In the genomic region with DNA sequence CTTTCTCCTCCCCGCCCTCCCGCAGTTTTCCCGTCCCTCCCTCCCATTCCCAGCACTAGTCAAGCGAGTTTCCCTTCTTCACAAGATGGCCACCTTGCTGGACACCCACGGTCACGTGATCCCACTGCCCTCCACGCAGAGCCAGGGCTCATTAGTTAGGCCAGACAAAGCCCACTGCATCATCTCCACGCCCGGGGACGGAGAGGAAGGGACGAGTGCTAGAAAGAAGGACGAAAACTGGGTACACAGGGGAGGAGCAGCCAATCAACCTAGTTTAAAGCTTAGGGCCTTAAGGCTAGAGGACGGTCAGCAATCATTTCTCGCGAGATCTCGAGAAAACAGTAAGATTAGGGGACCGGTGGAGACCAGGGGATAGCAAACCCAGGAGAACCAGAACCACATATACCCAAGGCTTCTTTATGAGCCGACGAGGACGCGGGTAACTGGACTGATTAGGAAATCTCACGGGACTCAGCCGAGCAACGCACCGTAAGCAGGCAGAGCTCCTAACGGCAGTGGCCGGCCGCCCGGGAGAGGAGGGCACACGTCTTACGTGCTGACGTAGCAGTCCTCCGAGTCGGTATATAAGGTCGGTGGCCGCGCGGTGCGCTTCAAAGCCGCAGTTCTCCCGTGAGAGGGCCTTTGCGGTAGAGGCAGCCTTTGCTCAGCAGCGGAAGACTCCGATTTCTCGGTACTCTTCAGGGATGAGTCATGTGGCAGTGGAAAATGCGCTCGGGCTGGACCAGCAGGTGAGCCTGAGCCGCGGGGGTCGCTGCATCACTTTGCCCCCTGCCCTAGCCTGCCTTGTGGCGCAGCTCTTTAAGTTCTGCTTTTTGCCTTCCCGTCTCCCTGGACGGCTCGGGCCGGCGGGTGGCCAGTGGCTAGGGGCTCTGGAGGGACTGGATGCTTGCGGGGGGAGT, we compare ENCODE assay signal across 8 mouse cellular contexts. TPM values are rescaled to one million over a fixed set of nuclear protein-coding genes. Genes with fewer than 3 reads are reported as not detected.
DNase-seq lines count a peak whose midpoint lies in the region; ATAC-seq lines count a peak whose summit lies in the region.

A gene (plus strand): TSS at position 562 of the 920 bp plus-strand sequence.

- peak; percentile 87 for DNase-seq in MEL-GATA-1-ER (ENCODE audit: extremely low read depth, low read depth)
- DNase-seq in cerebellum, adult 9-10 months: peak; percentile 96
- peak; percentile 76 to 96 for DNase-seq in frontal cortex, adult 2 months (ENCODE audit: extremely low spot score in 1 of 2, low spot score in 1 of 2)
- peak; percentile 92 for DNase-seq in hindbrain, embryonic 11.5 days (ENCODE audit: low spot score)
- peak; percentile 83 to 97 for DNase-seq in layer of hippocampus, postnatal 10 days (ENCODE audit: low spot score in 2 of 2)
- DNase-seq in lung, postnatal 10 days: peak; percentile 92
- peak; percentile 93 for DNase-seq in ovary, postnatal 36 days (ENCODE audit: low spot score)
- DNase-seq in thymus, postnatal 25 days: peak; percentile 88

- no peaks in the 10 kb centered on the region for H3K36me3 ChIP-seq in hindbrain, embryonic 11.5 days (ENCODE audit: control insufficient read depth, insufficient read depth, low read length)

- under 1% methylated on average over 56 of the region's 57 CpGs for WGBS in hindbrain, embryonic 11.5 days

- H3K4me3 ChIP-seq in hindbrain, embryonic 11.5 days (ENCODE audit: low read depth, low read length): peak within 1 kb of the TSS; percentile 62

- ATAC-seq in hindbrain, embryonic 11.5 days (ENCODE audit: low FRiP score): peak; percentile 95

- H3K27me3 ChIP-seq in hindbrain, embryonic 11.5 days (ENCODE audit: control insufficient read depth, insufficient read depth, low read length): no peaks in the 10 kb centered on the region; the same call in 1 of the 2 replicates

- no peaks in the 10 kb centered on the region for H3K4me1 ChIP-seq in hindbrain, embryonic 11.5 days (replicated peaks; ENCODE audit: control insufficient read depth, insufficient read depth, low read length)

- peak within 1 kb of the TSS; percentile 92 for H3K27ac ChIP-seq in hindbrain, embryonic 11.5 days (ENCODE audit: low read depth, low read length)

- H3K9ac ChIP-seq in hindbrain, embryonic 11.5 days (ENCODE audit: low read depth, low read length): peak within 1 kb of the TSS; percentile 89

- no peaks in the 10 kb centered on the region for H3K9me3 ChIP-seq in hindbrain, embryonic 11.5 days (ENCODE audit: control insufficient read depth, low read length)

- peak within 1 kb of the TSS; percentile 55 for H3K4me2 ChIP-seq in hindbrain, embryonic 11.5 days (replicated peaks; ENCODE audit: low read depth, low read length)

RNA-seq across cellular contexts. Expression of the gene that starts here (rescaled TPM):
- polyA plus RNA-seq in frontal cortex, adult 2 months (2012; rRNA removed): 78.5 and 90.0 TPM in 2 replicates
- 177 and 200 TPM in 2 replicates for polyA plus RNA-seq in hindbrain, embryonic 11.5 days (2014; fragmentation: Nextera tagmentation; extraction: Ambion mirVana)
- 100 to 1,000 TPM; 181 to 211 TPM for total RNA-seq in layer of hippocampus, postnatal 10 days (2021)

Comparison
In these comparisons a context has a peak if more than half of its experiments do, and no peak if none do; other contexts are left out.
1. Peak in every context shown above with its lines: DNase-seq, ATAC-seq, H3K4me3 ChIP-seq and H3K27ac ChIP-seq.